Mouse (Mus musculus): ENCODE measurements around the gene Myzap. TPM values are rescaled to one million over a fixed set of nuclear protein-coding genes. Genes with fewer than 3 reads are reported as not detected.

The Myzap gene
- polyA plus RNA-seq, 1 experiment from 2014 or later, result 2.4 TPM

DNA sequence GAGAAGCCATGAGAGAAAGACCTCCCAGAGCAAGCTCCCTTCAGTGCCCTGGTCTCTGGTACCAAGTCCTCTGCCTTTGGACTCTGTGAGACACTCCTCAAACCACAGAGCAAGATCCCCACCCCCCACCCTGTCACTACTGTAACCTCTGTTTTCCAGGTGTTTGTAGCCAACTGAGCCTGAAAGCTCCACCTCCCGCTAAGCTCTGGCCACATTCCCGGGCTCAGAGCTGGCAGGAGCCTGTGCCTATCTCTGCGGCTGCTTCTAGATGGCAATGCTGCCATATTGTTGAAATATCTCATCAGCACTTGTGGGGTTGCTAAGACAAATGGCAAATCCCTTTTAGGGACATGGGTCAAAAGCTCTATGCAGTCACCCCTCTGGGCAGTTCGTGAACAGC is 19.7 kb upstream of the Myzap start:
- Histone ChIP-seq H3K9ac (replicated peaks; ENCODE audit: low read depth, low read length) (no peak overlapping the region), H3K4me2 (ENCODE audit: low read depth, low read length) (no peak overlapping the region), H3K4me3 (ENCODE audit: low read depth, low read length) (no peak overlapping the region), H3K9me3 (ENCODE audit: control insufficient read depth, low read length) (no peaks in the 10 kb centered on the region), H3K27me3 (ENCODE audit: control insufficient read depth, insufficient read depth, low read length) (no peaks in the 10 kb centered on the region), H3K36me3 (ENCODE audit: control insufficient read depth, insufficient read depth, low read length) (no peaks in the 10 kb centered on the region), H3K4me1 (ENCODE audit: control insufficient read depth, insufficient read depth, low read length) (0 out of 2 replicates have a peak, but pooled peaks cover 6% of the 10 kb centered on the region), H3K27ac (ENCODE audit: low read depth, low read length) (no peak overlapping the region)
- ATAC-seq (ENCODE audit: low read depth), result no peak
- 88% methylated on average over 4 of the region's 4 CpGs for WGBS

DNA sequence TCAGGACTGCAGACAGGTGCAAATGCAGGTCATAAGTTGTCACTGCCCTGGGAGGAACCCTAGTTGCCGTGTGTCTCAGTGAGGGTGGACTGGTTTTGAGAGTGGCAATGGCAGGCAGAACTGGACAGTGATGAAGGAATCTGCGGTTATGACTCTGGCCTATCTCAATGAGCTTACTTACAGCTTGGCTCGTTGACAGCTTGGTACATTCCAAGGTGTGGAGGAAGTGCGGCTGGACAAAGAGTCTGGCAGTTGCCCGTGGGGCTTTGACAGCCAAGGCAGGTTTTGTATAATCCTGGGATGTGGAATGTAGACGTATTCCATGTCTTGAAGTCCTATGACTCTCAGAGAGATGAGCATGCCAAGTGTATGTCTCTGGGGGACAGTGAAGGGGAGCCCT is 16.9 kb upstream of the Myzap start:
- Histone ChIP-seq H3K4me2 (ENCODE audit: low read depth, low read length) (no peak overlapping the region), H3K27ac (ENCODE audit: low read depth, low read length) (no peak overlapping the region), H3K4me1 (ENCODE audit: control insufficient read depth, insufficient read depth, low read length) (0 out of 2 replicates have a peak, but pooled peaks cover 6% of the 10 kb centered on the region), H3K36me3 (ENCODE audit: control insufficient read depth, insufficient read depth, low read length) (no peaks in the 10 kb centered on the region), H3K4me3 (ENCODE audit: low read depth, low read length) (no peak overlapping the region), H3K27me3 (ENCODE audit: control insufficient read depth, insufficient read depth, low read length) (no peaks in the 10 kb centered on the region), H3K9ac (replicated peaks; ENCODE audit: low read depth, low read length) (no peak overlapping the region), H3K9me3 (ENCODE audit: control insufficient read depth, low read length) (no peaks in the 10 kb centered on the region)
- 74% methylated on average over 6 of the region's 6 CpGs for WGBS
- no peak for ATAC-seq (ENCODE audit: low read depth)

DNA sequence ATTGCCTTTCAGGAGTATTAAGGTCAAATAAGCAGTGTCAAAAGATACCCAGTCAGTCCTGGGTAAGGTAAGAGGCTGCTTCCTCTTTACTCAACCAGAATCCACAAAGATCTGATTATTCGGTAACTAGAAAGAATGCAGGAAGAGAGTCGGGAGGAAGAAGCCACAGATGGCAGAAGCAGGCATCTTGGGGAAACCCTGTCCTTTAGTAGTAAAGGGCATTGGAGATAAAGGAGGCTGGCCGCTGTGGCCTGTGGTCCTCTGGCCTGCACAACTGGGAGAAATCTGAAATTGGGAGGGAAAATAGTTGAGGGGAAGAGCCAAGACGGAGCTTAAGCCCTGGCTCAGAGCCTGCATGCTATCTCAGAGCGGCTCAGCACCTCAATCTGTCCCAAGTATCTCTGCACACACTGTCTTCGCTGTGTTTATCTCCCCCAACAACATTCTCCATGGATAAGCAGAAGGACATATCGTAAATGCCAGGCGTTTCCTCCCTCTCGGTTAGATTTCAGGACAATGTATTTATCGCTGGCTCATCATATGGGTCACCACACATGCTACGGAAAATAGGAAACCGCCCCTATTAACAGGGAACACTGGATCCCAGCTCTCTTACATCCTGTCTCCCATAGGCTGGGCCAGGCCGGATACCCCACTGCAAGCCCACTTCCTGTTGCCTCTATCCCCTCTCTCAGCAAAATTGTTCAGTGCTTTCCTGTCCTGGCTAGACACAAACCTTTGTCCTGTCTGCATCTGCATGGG is 14.3 kb upstream of the Myzap start:
- H3K27ac ChIP-seq (ENCODE audit: low read depth, low read length), result no peak overlapping the region
- 0 out of 2 replicates have a peak, but pooled peaks cover 6% of the 10 kb centered on the region for H3K4me1 ChIP-seq (ENCODE audit: control insufficient read depth, insufficient read depth, low read length)
- ATAC-seq (ENCODE audit: low read depth), result no peak
- 75% methylated on average over 13 of the region's 13 CpGs for WGBS
- no peaks in the 10 kb centered on the region for H3K27me3 ChIP-seq (ENCODE audit: control insufficient read depth, insufficient read depth, low read length)
- no peak overlapping the region for H3K9ac ChIP-seq (replicated peaks; ENCODE audit: low read depth, low read length)
- no peaks in the 10 kb centered on the region for H3K36me3 ChIP-seq (ENCODE audit: control insufficient read depth, insufficient read depth, low read length)
- H3K9me3 ChIP-seq (ENCODE audit: control insufficient read depth, low read length), result no peaks in the 10 kb centered on the region
- no peak overlapping the region for H3K4me3 ChIP-seq (ENCODE audit: low read depth, low read length)
- no peak overlapping the region for H3K4me2 ChIP-seq (ENCODE audit: low read depth, low read length)

DNA sequence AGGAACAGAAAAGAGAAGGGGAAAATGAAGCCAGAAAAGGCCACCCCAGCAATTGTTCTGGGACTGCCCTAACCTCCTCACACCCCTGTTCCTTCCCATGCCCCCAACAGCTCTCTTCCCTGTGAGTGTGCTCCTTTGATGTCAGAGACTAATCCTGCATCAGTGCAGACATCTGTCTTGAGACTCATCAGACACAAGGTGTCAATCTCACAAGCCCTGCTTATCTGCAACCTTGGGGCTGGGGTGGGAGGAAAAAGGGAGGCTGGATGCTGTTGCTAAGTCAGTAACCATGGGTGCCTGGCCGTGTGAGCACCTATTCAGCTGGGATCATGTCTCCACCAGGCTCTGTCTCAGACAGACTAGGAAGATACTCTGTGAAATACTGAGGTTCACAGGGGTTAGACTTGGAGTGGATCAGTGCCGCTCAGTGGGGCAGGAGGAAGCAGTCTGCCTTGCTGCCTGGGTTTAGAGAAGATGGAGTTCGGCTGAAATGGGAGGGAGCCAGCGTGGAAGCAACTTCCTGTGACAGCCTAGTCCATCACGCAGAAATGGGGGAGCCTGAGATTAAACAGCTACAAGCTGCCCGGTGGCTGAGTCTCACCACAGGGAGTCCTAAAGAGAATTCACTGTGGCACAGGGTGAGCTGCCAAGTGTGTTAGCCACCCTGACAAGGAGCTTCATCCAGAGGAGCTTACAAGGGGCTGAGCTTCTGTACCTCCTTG is 12.9 kb upstream of the Myzap start:
- 46% methylated on average over 6 of the region's 6 CpGs for WGBS
- H3K4me2 ChIP-seq (ENCODE audit: low read depth, low read length), result no peak overlapping the region
- H3K4me3 ChIP-seq (ENCODE audit: low read depth, low read length), result no peak overlapping the region
- 0 out of 2 replicates have a peak, but pooled peaks cover 6% of the 10 kb centered on the region for H3K4me1 ChIP-seq (ENCODE audit: control insufficient read depth, insufficient read depth, low read length)
- H3K27ac ChIP-seq (ENCODE audit: low read depth, low read length), result no peak overlapping the region
- ATAC-seq (ENCODE audit: low read depth), result no peak
- no peaks in the 10 kb centered on the region for H3K36me3 ChIP-seq (ENCODE audit: control insufficient read depth, insufficient read depth, low read length)
- no peaks in the 10 kb centered on the region for H3K9me3 ChIP-seq (ENCODE audit: control insufficient read depth, low read length)
- no peaks in the 10 kb centered on the region for H3K27me3 ChIP-seq (ENCODE audit: control insufficient read depth, insufficient read depth, low read length)
- no peak overlapping the region for H3K9ac ChIP-seq (replicated peaks; ENCODE audit: low read depth, low read length)

DNA sequence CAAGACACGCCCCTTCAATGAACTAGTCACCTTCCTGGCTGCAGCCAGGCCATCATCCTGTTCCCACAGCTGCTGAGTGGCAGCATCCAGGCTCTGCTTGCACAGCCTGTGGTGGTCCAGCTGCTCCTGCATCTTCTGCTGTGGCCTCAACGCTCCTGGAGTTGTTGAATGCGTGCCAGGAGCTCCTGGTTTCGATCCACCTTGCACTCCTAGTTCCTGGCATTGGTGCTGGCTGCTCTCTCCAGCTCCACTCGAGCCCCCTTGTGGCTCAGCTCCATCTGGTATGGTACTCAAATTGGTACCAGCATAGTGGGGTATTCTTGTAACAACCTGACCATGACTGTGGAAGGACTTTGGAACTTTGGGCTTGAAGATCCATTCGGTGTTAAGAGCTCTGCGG is 7.7 kb upstream of the Myzap start:
- no peak overlapping the region for H3K4me3 ChIP-seq (ENCODE audit: low read depth, low read length)
- WGBS, result 84% methylated on average over 7 of the region's 7 CpGs
- ATAC-seq (ENCODE audit: low read depth), result no peak
- H3K4me2 ChIP-seq (ENCODE audit: low read depth, low read length), result no peak overlapping the region
- no peaks in the 10 kb centered on the region for H3K4me1 ChIP-seq (ENCODE audit: control insufficient read depth, insufficient read depth, low read length)
- H3K36me3 ChIP-seq (ENCODE audit: control insufficient read depth, insufficient read depth, low read length), result no peaks in the 10 kb centered on the region
- no peaks in the 10 kb centered on the region for H3K27me3 ChIP-seq (ENCODE audit: control insufficient read depth, insufficient read depth, low read length)
- no peak overlapping the region for H3K9ac ChIP-seq (replicated peaks; ENCODE audit: low read depth, low read length)
- no peak overlapping the region for H3K27ac ChIP-seq (ENCODE audit: low read depth, low read length)
- no peaks in the 10 kb centered on the region for H3K9me3 ChIP-seq (ENCODE audit: control insufficient read depth, low read length)

DNA sequence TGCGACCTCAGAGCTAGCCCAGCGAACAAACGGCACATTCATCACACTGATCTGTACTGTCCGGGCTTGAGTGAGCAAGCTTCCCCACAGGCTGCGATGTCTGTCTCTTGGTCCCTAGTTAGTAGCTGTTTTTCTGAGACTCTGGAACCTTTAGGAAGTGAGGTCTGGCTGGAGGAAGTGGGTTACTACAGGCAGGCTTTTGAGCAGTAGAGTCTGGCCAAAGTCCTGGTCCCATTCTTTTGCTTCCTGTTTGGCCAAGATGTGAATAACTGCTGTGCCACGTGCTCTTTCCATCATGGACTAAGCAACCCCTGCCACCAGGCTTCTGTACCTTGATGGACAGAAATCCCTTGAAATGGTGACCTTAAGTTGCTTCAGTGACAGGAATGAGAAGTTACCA is 4.7 kb upstream of the Myzap start:
- no peak for ATAC-seq (ENCODE audit: low read depth)
- 66% methylated on average over 6 of the region's 6 CpGs for WGBS
- Histone ChIP-seq H3K36me3 (ENCODE audit: control insufficient read depth, insufficient read depth, low read length) (no peaks in the 10 kb centered on the region), H3K9ac (replicated peaks; ENCODE audit: low read depth, low read length) (no peak overlapping the region), H3K9me3 (ENCODE audit: control insufficient read depth, low read length) (no peaks in the 10 kb centered on the region), H3K4me3 (ENCODE audit: low read depth, low read length) (no peak overlapping the region), H3K4me2 (ENCODE audit: low read depth, low read length) (no peak overlapping the region), H3K27ac (ENCODE audit: low read depth, low read length) (no peak overlapping the region), H3K27me3 (ENCODE audit: control insufficient read depth, insufficient read depth, low read length) (peaks cover 5% of the 10 kb centered on the region), H3K4me1 (ENCODE audit: control insufficient read depth, insufficient read depth, low read length) (no peaks in the 10 kb centered on the region)

DNA sequence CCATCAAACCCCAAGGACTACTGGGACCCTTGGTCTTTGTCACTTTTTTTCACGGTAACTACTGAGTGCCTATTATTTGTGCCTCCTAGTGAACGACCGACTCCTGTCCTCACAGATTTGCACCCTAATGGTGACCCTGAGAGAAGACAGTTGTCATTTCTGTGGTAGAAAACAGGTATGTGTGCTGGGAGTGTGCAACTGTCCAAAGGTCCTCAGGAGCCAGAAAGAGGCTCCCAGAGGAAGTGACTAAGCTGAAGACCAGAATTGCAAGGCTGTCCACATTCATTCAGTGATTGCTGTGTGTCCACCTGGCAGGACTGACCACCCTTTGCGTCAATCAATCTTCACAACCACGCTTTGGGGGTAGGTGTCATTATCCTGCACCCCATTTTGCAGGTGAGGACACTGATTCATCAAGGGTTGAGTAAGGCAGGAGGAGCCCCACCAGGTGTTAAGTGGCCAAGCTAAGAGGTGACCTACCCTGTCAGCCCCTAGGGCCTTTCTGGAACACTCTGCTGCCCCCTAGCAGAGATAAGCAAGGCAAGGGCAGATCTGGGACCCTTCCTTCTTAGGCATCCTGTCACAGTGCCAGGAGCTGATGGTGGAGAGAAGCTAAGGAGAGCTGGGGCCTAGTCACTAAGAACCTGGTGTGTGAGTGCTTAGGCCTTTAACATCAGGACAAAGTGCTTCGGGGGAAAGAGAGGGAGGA is 571 bp upstream of the Myzap start:
- no peak overlapping the region for H3K27ac ChIP-seq (ENCODE audit: low read depth, low read length)
- ATAC-seq (ENCODE audit: low read depth), result 0 out of 2 replicates have a peak, but pooled peaks have one; percentile 21
- H3K36me3 ChIP-seq (ENCODE audit: control insufficient read depth, insufficient read depth, low read length), result no peaks in the 10 kb centered on the region
- peaks cover 6% of the 10 kb centered on the region for H3K27me3 ChIP-seq (ENCODE audit: control insufficient read depth, insufficient read depth, low read length)
- peak overlapping the region; percentile 47 for H3K4me3 ChIP-seq (ENCODE audit: low read depth, low read length)
- H3K4me1 ChIP-seq (ENCODE audit: control insufficient read depth, insufficient read depth, low read length), result no peaks in the 10 kb centered on the region
- no peaks in the 10 kb centered on the region for H3K9me3 ChIP-seq (ENCODE audit: control insufficient read depth, low read length)
- 34% methylated on average over 6 of the region's 6 CpGs for WGBS
- no peak overlapping the region for H3K9ac ChIP-seq (replicated peaks; ENCODE audit: low read depth, low read length)
- peak overlapping the region; percentile 71 for H3K4me2 ChIP-seq (ENCODE audit: low read depth, low read length)

DNA sequence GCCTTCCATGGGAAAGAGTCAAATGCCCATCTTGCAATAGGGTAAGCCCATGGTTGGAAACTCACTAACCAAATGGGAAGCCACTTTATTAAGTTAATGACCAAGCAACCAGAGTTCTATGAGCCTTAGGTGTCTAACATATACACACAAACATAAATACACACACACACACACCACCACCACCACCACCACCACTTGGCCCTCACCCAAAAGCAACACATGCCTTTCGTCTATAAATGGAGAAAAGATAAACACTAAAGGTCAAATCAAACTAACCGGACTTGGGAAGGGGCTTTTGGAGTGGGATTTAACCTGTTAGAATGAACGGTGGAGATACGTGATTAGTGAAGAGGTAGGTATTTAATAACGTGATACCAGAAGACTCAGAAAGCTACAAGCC is 1.1 kb downstream of the Myzap start:
- Histone ChIP-seq H3K4me1 (ENCODE audit: control insufficient read depth, insufficient read depth, low read length) (no peaks in the 10 kb centered on the region), H3K36me3 (ENCODE audit: control insufficient read depth, insufficient read depth, low read length) (no peaks in the 10 kb centered on the region), H3K4me3 (ENCODE audit: low read depth, low read length) (no peak overlapping the region), H3K9ac (replicated peaks; ENCODE audit: low read depth, low read length) (no peak overlapping the region), H3K27me3 (ENCODE audit: control insufficient read depth, insufficient read depth, low read length) (peaks cover 6% of the 10 kb centered on the region), H3K27ac (ENCODE audit: low read depth, low read length) (no peak overlapping the region), H3K4me2 (ENCODE audit: low read depth, low read length) (no peak overlapping the region), H3K9me3 (ENCODE audit: control insufficient read depth, low read length) (no peaks in the 10 kb centered on the region)
- 79% methylated on average over 5 of the region's 5 CpGs for WGBS
- ATAC-seq (ENCODE audit: low read depth), result no peak

DNA sequence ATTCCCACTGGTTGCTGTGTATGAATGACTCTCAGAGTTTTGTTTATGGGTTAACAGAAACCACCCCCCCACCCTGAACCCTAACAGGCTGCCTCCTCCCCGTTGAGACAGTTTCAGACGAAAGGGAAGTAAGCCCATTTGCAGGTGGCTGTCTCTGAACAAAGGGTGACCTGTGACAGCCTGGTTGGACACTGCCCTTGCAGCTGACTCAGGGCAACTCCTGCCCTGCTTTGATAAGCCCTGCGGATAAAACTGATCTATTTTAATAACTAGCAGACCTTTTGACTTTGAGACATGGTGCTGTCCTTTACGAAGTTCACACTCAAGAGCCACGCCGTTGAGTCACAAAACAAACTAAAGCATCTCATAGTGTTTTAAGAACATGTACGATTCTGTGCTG is 2.4 kb downstream of the Myzap start:
- ATAC-seq (ENCODE audit: low read depth), result no peak
- Histone ChIP-seq H3K4me2 (ENCODE audit: low read depth, low read length) (no peak overlapping the region), H3K27ac (ENCODE audit: low read depth, low read length) (no peak overlapping the region), H3K27me3 (ENCODE audit: control insufficient read depth, insufficient read depth, low read length) (peaks cover 6% of the 10 kb centered on the region), H3K4me3 (ENCODE audit: low read depth, low read length) (no peak overlapping the region), H3K9me3 (ENCODE audit: control insufficient read depth, low read length) (no peaks in the 10 kb centered on the region), H3K36me3 (ENCODE audit: control insufficient read depth, insufficient read depth, low read length) (no peaks in the 10 kb centered on the region), H3K4me1 (ENCODE audit: control insufficient read depth, insufficient read depth, low read length) (no peaks in the 10 kb centered on the region), H3K9ac (replicated peaks; ENCODE audit: low read depth, low read length) (no peak overlapping the region)
- 80% methylated on average over 7 of the region's 7 CpGs for WGBS

Measured in neural tube, embryonic 14.5 days (tissue).